Mouse (Mus musculus) heart, embryonic 14.5 days (tissue): Measurements from ENCODE around the gene Usp46. TPM values are rescaled to one million over a fixed set of nuclear protein-coding genes. Genes with fewer than 3 reads are reported as not detected.

Experiments
- ATAC-seq: fragments of 200-750 bp; cut with Nextera tagmentation; 2 replicates; pipeline ENCODE4 v1.8.0; 2017; ENCODE audit warnings: low read depth, moderate TSS enrichment; ENCODE audit not compliant: insufficient number of reproducible peaks, insufficient read depth, low FRiP score
- H3K27ac ChIP-seq, 2 experiments: fragments of 200-500 bp in 1 of 2; fragments of 300-500 bp in 1 of 2; sonication (generic) in 1 of 2; replicated peaks in 1 of 2; 2 replicates each; pipeline ENCODE4 v1.5.1; 2012 to 2014; ENCODE audit warnings: low read depth in 2 of 2, low read length in 2 of 2, control low read depth in 1 of 2, mild to moderate bottlenecking in 1 of 2, mixed read lengths in 1 of 2; ENCODE audit not compliant: control insufficient read depth in 1 of 2, insufficient read depth in 1 of 2
- H3K27me3 ChIP-seq: fragments of 300-500 bp; sonication (generic); 2 replicates; pipeline ENCODE4 v1.6.1; 2014; ENCODE audit warnings: mild to moderate bottlenecking, low read length, control low read depth; ENCODE audit not compliant: control insufficient read depth, insufficient read depth
- H3K36me3 ChIP-seq: fragments of 300-500 bp; sonication (generic); 2 replicates; pipeline ENCODE4 v1.6.1; 2014; ENCODE audit warnings: mild to moderate bottlenecking, control low read depth, low read length, mixed read lengths; ENCODE audit not compliant: control insufficient read depth, insufficient read depth
- H3K4me1 ChIP-seq, 2 experiments: fragments of 200-500 bp in 1 of 2; fragments of 300-500 bp in 1 of 2; sonication (generic) in 1 of 2; 2 replicates each; pipeline ENCODE4 v1.6.1; 2012 to 2014; ENCODE audit warnings: low read length in 2 of 2, control low read depth in 1 of 2, mixed read lengths in 1 of 2; ENCODE audit not compliant: control insufficient read depth in 2 of 2, insufficient read depth in 2 of 2
- H3K4me2 ChIP-seq: fragments of 300-500 bp; sonication (generic); 2 replicates; pipeline ENCODE4 v1.6.1; 2014; ENCODE audit warnings: mild to moderate bottlenecking, low read length
- H3K4me3 ChIP-seq, 2 experiments: fragments of 200-500 bp in 1 of 2; fragments of 300-500 bp in 1 of 2; sonication (generic) in 1 of 2; 2 replicates each; pipeline ENCODE4 v1.5.1; 2012 to 2014; ENCODE audit warnings: low read length in 2 of 2, mild to moderate bottlenecking in 2 of 2, control low read depth in 1 of 2, low read depth in 1 of 2, moderate library complexity in 1 of 2; ENCODE audit not compliant: control insufficient read depth in 1 of 2, insufficient read depth in 1 of 2
- H3K9ac ChIP-seq: fragments of 300-500 bp; sonication (generic); 2 replicates; pipeline ENCODE4 v1.6.1; 2014; ENCODE audit warnings: mild to moderate bottlenecking, low read length
- H3K9me3 ChIP-seq: fragments of 300-500 bp; sonication (generic); 2 replicates; pipeline ENCODE4 v1.6.1; 2016; ENCODE audit warnings: low read length, control low read depth; ENCODE audit not compliant: control insufficient read depth
- WGBS: fragments of 180-500 bp; shearing (Covaris S2); extraction: QIAGEN DNeasy Blood & Tissue Kit; methylation state at CpG from one replicate; pipeline ENCODE4 v1.1.7; 2014; 5-methylcytosine and 5-hydroxymethylcytosine counted together
- polyA plus RNA-seq: library from polyadenylated mRNA; unstranded; fragments of >200 nt; fragmentation: Nextera tagmentation; extraction: Ambion mirVana; gene quantifications from 2 replicates; pipeline ENCODE4 v1.2.1, GENCODE M21; 2014

Gene Usp46
- polyA plus RNA-seq, 1 experiment from 2014 or later, result 37.1 TPM

DNA sequence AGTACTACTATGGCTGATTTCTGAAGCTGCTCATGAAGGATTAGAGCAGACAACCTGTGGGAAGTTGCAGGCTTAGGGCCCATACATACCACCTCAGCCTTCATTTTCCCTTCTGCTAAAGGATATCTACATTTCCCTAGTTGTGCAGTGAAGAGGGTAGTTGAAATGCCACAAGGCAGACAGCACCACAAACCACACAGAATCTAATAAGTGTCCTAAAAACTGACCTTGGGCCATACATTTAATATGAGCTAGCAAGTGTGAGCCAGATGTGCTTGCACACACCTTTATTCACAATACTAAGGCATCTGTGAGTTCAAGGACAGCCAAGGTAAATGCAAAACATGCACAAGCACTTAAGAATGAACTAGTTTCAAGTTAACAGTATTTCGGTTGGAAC, 27.8 kb upstream of the Usp46 start:
- Histone ChIP-seq H3K4me2 (no peak overlapping the region), H3K4me3 (no peak overlapping the region), H3K9me3 (no peaks in the 10 kb centered on the region), H3K36me3 (peaks cover 37% of the 10 kb centered on the region), H3K4me1 (peaks cover 0 to 14% of the 10 kb centered on the region in 2 experiments; a peak in 2 of 4 replicates), H3K27me3 (no peaks in the 10 kb centered on the region), H3K27ac (peak overlapping the region in 1 of 2 experiments; percentile 13; a peak in 2 of 4 replicates), H3K9ac (no peak overlapping the region)
- WGBS, result 77% methylated on average over 1 of the region's 1 CpGs
- ATAC-seq, result no peak

DNA sequence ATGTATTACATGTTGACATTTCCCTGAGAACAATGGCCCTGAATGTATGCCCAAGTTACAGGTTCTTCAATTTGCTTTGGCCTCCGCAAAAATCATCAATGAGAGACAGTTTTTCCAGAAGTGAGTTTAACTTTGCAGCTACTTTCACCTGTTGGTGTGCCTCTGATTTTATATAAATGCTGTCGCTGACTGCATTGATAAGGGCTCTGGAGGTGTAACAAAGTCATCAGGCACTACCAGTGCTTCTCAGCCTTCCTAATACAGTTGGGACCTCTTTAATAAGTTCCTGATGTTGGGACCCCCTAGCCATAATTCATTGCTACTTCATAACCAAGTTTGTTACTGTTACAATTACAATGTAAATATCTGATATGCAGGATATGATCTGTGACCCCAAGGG, 27.4 kb upstream of the Usp46 start:
- H3K27me3 ChIP-seq, result no peaks in the 10 kb centered on the region
- no peak for ATAC-seq
- peaks cover 0 to 14% of the 10 kb centered on the region in 2 experiments; a peak in 2 of 4 replicates for H3K4me1 ChIP-seq
- no peak overlapping the region for H3K27ac ChIP-seq
- H3K9ac ChIP-seq, result no peak overlapping the region
- H3K36me3 ChIP-seq, result peaks cover 37% of the 10 kb centered on the region
- H3K9me3 ChIP-seq, result no peaks in the 10 kb centered on the region
- H3K4me3 ChIP-seq, result no peak overlapping the region
- WGBS, result 81% methylated on average over 2 of the region's 2 CpGs
- H3K4me2 ChIP-seq, result no peak overlapping the region

DNA sequence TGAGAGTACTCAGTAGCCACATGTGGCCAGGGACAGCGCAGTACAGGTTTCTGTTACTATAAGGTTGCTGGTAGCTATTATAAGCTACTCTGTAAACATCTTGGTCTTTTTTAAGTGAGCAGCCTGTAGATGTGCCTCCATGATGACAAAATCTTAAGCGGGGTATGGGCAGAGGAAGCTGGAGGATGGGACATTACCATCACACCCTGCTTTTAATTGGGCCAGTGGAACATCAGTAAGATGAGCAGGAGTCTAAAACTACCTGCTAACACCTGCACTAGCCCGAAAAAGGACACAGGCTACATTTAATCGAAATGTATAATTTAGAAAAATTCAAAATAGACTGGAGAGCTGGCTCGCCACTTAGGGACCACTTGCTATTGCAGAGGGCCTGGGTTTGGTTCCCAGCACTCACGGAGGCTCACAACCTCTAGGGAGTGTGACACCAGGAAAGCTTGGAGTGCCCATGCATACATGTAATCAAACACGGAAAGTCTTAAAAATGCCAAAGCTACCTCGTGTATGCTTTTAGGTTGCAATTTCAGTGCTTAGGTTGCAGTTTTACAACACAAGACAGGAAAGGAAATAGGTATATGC, 26.7 kb upstream of the Usp46 start:
- no peak overlapping the region for H3K27ac ChIP-seq
- H3K9me3 ChIP-seq, result no peaks in the 10 kb centered on the region
- WGBS, result 85% methylated on average over 8 of the region's 8 CpGs
- H3K36me3 ChIP-seq, result peaks cover 37% of the 10 kb centered on the region
- peak overlapping the region in 1 of 2 experiments; percentile 84; a peak in 2 of 4 replicates for H3K4me3 ChIP-seq
- H3K9ac ChIP-seq, result peak overlapping the region; percentile 97; the same call in 1 of the 2 replicates
- peak overlapping the region; percentile 92 for H3K4me2 ChIP-seq
- no peak for ATAC-seq
- H3K27me3 ChIP-seq, result no peaks in the 10 kb centered on the region
- peaks cover 0 to 14% of the 10 kb centered on the region in 2 experiments; a peak in 2 of 4 replicates for H3K4me1 ChIP-seq

DNA sequence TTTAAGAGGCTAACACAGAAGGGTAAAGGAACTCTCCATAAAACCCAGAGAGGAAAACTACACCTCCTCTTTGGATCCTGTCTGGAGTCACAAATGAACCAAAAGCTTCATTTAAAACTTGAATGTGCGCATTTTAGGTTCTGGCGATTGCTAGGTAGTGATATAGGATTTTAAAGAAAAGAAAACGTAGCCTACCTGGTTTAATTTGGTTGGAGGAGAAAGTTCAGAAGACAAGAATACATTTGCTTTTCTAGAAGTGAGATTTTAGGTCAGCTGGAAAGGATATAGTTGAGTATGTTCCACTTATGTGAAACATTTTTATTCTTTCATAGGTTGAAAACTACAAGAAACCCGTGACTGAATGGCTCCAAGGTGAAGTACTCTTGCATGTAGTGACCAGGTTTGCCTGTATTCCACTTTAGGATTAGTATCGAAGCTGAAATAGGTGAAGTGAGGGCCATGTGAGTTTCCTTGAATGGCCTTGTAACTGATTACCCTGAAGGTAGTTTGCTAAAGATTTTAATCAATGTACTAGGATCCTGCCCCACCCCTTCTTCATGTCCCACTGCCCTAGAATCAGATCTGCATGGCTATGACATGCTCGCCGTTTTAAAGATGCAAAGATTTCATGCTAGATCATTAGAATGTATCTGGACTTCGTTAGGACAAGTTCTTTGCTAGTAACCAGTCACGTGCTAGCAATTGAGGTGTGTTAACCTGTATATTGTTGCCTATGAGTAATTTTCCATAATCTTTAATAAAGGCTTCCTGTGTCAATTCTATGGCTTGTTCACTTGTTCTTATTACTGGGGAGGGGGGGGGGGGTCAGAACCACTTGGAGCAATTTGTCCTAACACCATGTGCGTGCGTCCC, 25.6 kb upstream of the Usp46 start:
- Histone ChIP-seq H3K4me1 (peaks cover 0 to 14% of the 10 kb centered on the region in 2 experiments; a peak in 2 of 4 replicates), H3K4me3 (peak overlapping the region; percentile 68 to 84), H3K4me2 (peak overlapping the region; percentile 92), H3K27me3 (no peaks in the 10 kb centered on the region), H3K9ac (peak overlapping the region; percentile 97), H3K9me3 (no peaks in the 10 kb centered on the region), H3K36me3 (peaks cover 34% of the 10 kb centered on the region), H3K27ac (peak overlapping the region; percentile 78 to 91)
- ATAC-seq, result no peak
- WGBS, result 19% methylated on average over 11 of the region's 11 CpGs

DNA sequence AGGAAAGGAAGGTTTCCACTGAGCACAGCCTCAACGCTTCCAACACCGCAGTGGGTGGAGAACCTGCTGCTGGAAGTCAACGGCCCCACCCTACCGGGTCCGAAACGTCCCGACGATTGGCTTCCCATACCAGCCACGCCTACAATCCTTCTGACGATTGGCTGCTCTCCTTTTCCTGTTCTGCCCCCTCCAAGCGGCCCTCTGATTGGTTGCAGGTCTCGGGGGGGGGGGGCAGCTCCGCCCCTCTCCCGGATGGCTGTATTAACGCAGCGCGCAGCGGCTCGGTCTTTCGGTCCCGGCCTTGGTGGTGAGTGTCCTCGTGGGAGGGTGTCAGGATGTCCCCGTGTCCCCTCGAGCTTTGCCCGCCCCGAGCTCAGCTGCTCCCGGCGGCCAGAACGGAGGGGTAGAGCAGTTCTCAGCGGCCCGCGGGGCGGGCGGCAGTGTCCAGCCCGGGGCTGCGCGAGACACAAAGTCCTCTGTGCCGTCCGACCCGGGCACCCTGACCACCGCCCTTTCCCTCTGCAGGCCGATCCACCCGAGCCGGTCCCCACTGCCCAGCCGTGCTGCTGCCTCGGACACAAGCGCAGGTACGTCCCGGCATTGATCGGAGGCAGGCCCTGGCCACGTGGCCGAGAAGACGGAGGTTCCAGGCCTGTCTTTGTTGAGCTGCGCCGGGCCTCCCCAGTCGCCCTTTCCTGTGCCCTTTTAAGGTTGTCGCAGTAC, 24.8 kb upstream of the Usp46 start:
- peak overlapping the region; percentile 68 to 84 for H3K4me3 ChIP-seq
- H3K4me2 ChIP-seq, result peak overlapping the region; percentile 92
- H3K27me3 ChIP-seq, result no peaks in the 10 kb centered on the region
- peak overlapping the region; percentile 97 for H3K9ac ChIP-seq
- peaks cover 34% of the 10 kb centered on the region for H3K36me3 ChIP-seq
- under 1% methylated on average over 57 of the region's 57 CpGs for WGBS
- peak overlapping the region; percentile 78 to 91 for H3K27ac ChIP-seq
- H3K4me1 ChIP-seq, result peaks cover 0 to 14% of the 10 kb centered on the region in 2 experiments; a peak in 2 of 4 replicates
- H3K9me3 ChIP-seq, result no peaks in the 10 kb centered on the region
- ATAC-seq, result peak; percentile 96

DNA sequence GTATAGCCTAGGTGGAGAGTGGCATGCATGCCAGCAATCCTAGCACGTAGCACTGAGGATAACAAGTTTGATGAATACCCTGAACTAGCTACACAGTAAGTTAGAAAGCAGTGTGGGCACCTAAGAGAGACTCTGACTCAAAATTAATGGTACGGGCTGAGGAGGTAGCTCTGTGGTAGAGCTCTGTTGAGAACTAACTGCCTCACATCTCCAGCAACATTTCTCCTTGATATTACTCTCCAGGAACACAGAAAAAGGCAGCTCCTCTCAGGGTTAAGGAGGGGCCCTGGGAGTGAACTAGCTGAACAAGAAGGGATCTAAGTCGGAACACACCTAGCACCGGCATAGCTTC, 24.2 kb upstream of the Usp46 start:
- H3K36me3 ChIP-seq, result peaks cover 33% of the 10 kb centered on the region
- H3K27me3 ChIP-seq, result no peaks in the 10 kb centered on the region
- H3K27ac ChIP-seq, result peak overlapping the region; percentile 61 to 71
- no peak for ATAC-seq
- H3K4me2 ChIP-seq, result peak overlapping the region; percentile 92
- peak overlapping the region; percentile 63 for H3K9ac ChIP-seq
- peaks cover 0 to 14% of the 10 kb centered on the region in 2 experiments; a peak in 2 of 4 replicates for H3K4me1 ChIP-seq
- WGBS, result 44% methylated on average over 4 of the region's 4 CpGs
- H3K4me3 ChIP-seq, result peak overlapping the region; percentile 42 to 84
- no peaks in the 10 kb centered on the region for H3K9me3 ChIP-seq

DNA sequence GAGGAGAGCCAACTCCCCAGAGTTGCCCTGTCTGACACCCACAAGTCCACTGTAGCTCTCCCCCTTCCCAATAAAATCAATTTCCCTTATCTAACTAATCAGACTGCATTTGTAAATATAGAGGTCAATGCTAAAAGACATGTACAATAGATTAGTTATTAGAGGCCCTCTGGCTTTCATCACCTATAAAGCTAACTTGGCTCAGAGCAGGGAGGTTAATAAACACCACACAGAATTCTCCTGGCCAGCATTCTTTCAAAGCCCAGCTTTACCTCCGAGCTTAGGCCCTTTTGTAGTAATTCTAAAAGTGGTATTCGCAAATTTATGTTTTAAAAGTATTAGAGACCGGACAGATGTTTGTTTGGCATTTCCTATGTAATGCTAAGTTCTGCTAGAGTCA, 21.4 kb upstream of the Usp46 start:
- H3K27ac ChIP-seq, result no peak overlapping the region
- no peaks in the 10 kb centered on the region for H3K27me3 ChIP-seq
- H3K4me3 ChIP-seq, result no peak overlapping the region
- H3K36me3 ChIP-seq, result peaks cover 9% of the 10 kb centered on the region
- 82% methylated on average over 3 of the region's 3 CpGs for WGBS
- H3K9ac ChIP-seq, result no peak overlapping the region
- H3K9me3 ChIP-seq, result no peaks in the 10 kb centered on the region
- ATAC-seq, result no peak
- peaks cover 0 to 9% of the 10 kb centered on the region in 2 experiments; a peak in 2 of 4 replicates for H3K4me1 ChIP-seq
- H3K4me2 ChIP-seq, result no peak overlapping the region
